Mouse (Mus musculus) small intestine, adult 2 months (tissue): ENCODE measurements at regions not wholly inside any gene's neighbourhood (a gene's known extent, or its start where the extent isn't known, plus 50 kb on each side); places are given as distances from the start of the nearest gene placed in this dataset.

Source experiments
- CTCF ChIP-seq: fragments of 200-500 bp; IDR thresholded peaks from 2 replicates; pipeline ENCODE4 v1.5.1; 2012; ENCODE audit warnings: low read depth, mild to moderate bottlenecking, control low read depth, inconsistent platforms, low read length, moderate library complexity, mixed read lengths; ENCODE audit not compliant: insufficient replicate concordance, insufficient read length; ENCODE audit errors: extremely low read depth
- POLR2A ChIP-seq: fragments of 200-500 bp; IDR thresholded peaks from 2 replicates; pipeline ENCODE4 v1.6.1; 2012; ENCODE audit warnings: low read depth, mild to moderate bottlenecking, control low read depth, inconsistent platforms, low read length, moderate library complexity

DNA sequence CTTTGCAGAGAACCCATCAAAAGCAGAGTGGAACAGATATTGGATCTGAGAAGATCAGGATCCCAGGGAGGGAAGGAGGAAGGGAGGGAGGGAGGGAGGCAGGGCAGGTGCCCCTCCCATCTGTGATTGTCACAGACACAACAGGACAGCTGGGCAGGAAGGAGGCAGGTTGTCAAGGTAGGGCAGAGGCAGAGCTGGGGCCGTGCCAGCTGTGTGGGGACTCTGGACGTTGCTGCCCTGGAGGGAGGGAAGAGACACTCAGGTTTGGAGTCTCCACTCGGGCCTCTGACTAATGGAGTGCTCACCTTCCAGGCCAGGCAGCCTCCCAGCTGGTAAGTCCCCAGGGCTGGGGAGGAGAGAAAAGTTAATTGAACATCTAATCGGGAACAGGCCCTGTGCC, 52.0 kb upstream of the Odc1 start:
- TF ChIP-seq POLR2A (no peak), CTCF (no peak)
